ENCODE assay signal across 13 mouse cellular contexts in the genomic region with DNA sequence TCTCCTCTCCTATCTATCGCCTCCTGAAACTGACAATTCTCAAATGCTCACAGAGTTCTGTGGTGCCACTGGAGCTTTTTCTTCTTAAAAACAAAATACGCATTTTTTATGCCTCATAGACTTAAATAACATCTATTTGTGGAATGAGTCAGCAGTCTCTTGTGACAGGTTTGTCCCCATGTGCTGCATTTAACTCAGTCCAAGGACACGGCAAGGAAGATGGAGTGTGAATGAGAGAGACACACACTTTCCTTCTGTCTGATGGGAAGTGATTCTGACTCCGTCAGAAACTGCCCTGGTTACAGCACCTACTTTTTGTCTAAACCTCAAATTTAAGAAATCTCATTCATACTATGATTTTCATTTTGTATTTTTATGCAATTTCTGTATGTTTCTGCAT.
"Had no signal": no experiment of that assay in that cellular context is flagged by ENCODE, and none has a peak within 500 bp of the region (broad histone marks: within the 10 kb centered on the region; RNA-seq: fewer than 3 reads in every experiment).

No protein-coding gene starts in this region.

- H3K36me3 ChIP-seq: midbrain, embryonic 13.5 days; midbrain, embryonic 15.5 days; neural tube, embryonic 12.5 days; stomach, embryonic 15.5 days had no signal

- H3K27me3 ChIP-seq: midbrain, embryonic 13.5 days; midbrain, embryonic 15.5 days; neural tube, embryonic 12.5 days; stomach, embryonic 15.5 days had no signal

- H3K9me3 ChIP-seq: midbrain, embryonic 13.5 days; midbrain, embryonic 15.5 days; neural tube, embryonic 12.5 days; stomach, embryonic 15.5 days had no signal

- H3K4me1 ChIP-seq: midbrain, embryonic 13.5 days; midbrain, embryonic 15.5 days; neural tube, embryonic 12.5 days; stomach, embryonic 15.5 days had no signal

- H3K27ac ChIP-seq: midbrain, embryonic 13.5 days; midbrain, embryonic 15.5 days; neural tube, embryonic 12.5 days; stomach, embryonic 15.5 days; stomach, postnatal 0 days had no signal

- ATAC-seq: midbrain, embryonic 13.5 days; midbrain, embryonic 15.5 days had no signal

- H3K4me3 ChIP-seq: midbrain, embryonic 13.5 days; midbrain, embryonic 15.5 days; neural tube, embryonic 12.5 days; stomach, embryonic 15.5 days had no signal

- DNase-seq: lung, adult 18-20 months; lung, embryonic 14.5 days; lung, postnatal 10 days; lung, postnatal 4 days; right cerebral cortex, postnatal 25 days; thymus, adult 18-20 months; thymus, postnatal 14 days; thymus, postnatal 36 days had no signal
